Mouse (Mus musculus) thymus, postnatal 25 days (tissue): ENCODE data around the gene Syt15.
A peak's percentile ranks its signal among the peaks of the same experiment; 100 is the strongest.

ENCODE experiments used
- DNase-seq: peaks from one replicate; pipeline ENCODE4 v3.0.0; 2022

Gene Syt15

GRCm38 (mm10) chr14:34219295-34219694 is at the start of gene Syt15:
Gene Syt15, plus strand, starts transcription at chr14:34219595.
- DNase-seq = no peak

GRCm38 (mm10) chr14:34171107-34171506 is 48.3 kb upstream of the Syt15 start:
- no peak for DNase-seq

- DNase-seq = no peak
Measured at GRCm38 (mm10) chr14:34179351-34179750, 40.0 kb upstream of the Syt15 start.

- no peak for DNase-seq
Measured at GRCm38 (mm10) chr14:34183101-34183500, 36.3 kb upstream of the Syt15 start.

- DNase-seq = peak; percentile 45
Measured at GRCm38 (mm10) chr14:34188629-34189028, 30.8 kb upstream of the Syt15 start.

GRCm38 (mm10) chr14:34190361-34190760 is 29.0 kb upstream of the Syt15 start:
- DNase-seq = no peak

GRCm38 (mm10) chr14:34193879-34194278 is 25.5 kb upstream of the Syt15 start:
- DNase-seq = no peak

GRCm38 (mm10) chr14:34195466-34195865 is 23.9 kb upstream of the Syt15 start:
- DNase-seq = no peak

GRCm38 (mm10) chr14:34196706-34197105 is 22.7 kb upstream of the Syt15 start:
- DNase-seq = no peak

GRCm38 (mm10) chr14:34200738-34201230 is 18.6 kb upstream of the Syt15 start:
- DNase-seq = no peak

GRCm38 (mm10) chr14:34201231-34202035 is 18.0 kb upstream of the Syt15 start, which contains the start of gene Gprin2:
Gene Gprin2, minus strand, starts transcription at chr14:34201653.
- DNase-seq = peak; percentile 9

- DNase-seq = no peak
Measured at GRCm38 (mm10) chr14:34207996-34208395, 11.4 kb upstream of the Syt15 start.

- peak; percentile 14 for DNase-seq
Measured at GRCm38 (mm10) chr14:34208651-34209050, 10.7 kb upstream of the Syt15 start.

- DNase-seq = no peak
Measured at GRCm38 (mm10) chr14:34209080-34209479, 10.3 kb upstream of the Syt15 start.

- DNase-seq = no peak
Measured at GRCm38 (mm10) chr14:34209942-34210341, 9.5 kb upstream of the Syt15 start.

GRCm38 (mm10) chr14:34215451-34216127 is 3.8 kb upstream of the Syt15 start:
- DNase-seq = no peak

- DNase-seq = no peak
Measured at GRCm38 (mm10) chr14:34219786-34220198, 397 bp downstream of the Syt15 start.

- no peak for DNase-seq
Measured at GRCm38 (mm10) chr14:34220426-34220825, 1.0 kb downstream of the Syt15 start.

- no peak for DNase-seq
Measured at GRCm38 (mm10) chr14:34221416-34222077, 2.2 kb downstream of the Syt15 start.

- DNase-seq = no peak
Measured at GRCm38 (mm10) chr14:34223362-34223898, 4.0 kb downstream of the Syt15 start.

GRCm38 (mm10) chr14:34225986-34226385 is 6.6 kb downstream of the Syt15 start:
- DNase-seq = no peak

GRCm38 (mm10) chr14:34226566-34226965 is 7.2 kb downstream of the Syt15 start:
- no peak for DNase-seq

- no peak for DNase-seq
Measured at GRCm38 (mm10) chr14:34227981-34228380, 8.6 kb downstream of the Syt15 start.
